Mouse (Mus musculus) kidney, postnatal 0 days (tissue): Measurements from ENCODE around the gene Khdc3. TPM values are rescaled to one million over a fixed set of nuclear protein-coding genes. Genes with fewer than 3 reads are reported as not detected.

Experiments
- ATAC-seq: fragments of 200-750 bp; cut with Nextera tagmentation; replicated peaks from 2 replicates; pipeline ENCODE4 v1.8.0; 2017; ENCODE audit warnings: low read depth, moderate number of reproducible peaks, moderate TSS enrichment, moderate library complexity; ENCODE audit not compliant: low FRiP score
- DNase-seq: peaks from one replicate; pipeline ENCODE4 v3.0.0-alpha.2; 2016; ENCODE audit warnings: low spot score
- H3K27ac ChIP-seq: fragments of 300-500 bp; sonication (generic); 2 replicates; pipeline ENCODE4 v1.5.1; 2014; ENCODE audit warnings: mild to moderate bottlenecking
- H3K27me3 ChIP-seq: fragments of 300-500 bp; sonication (generic); 2 replicates; pipeline ENCODE4 v1.6.1; 2014; ENCODE audit warnings: low read length, mixed read lengths; ENCODE audit not compliant: insufficient read depth
- H3K36me3 ChIP-seq: fragments of 300-500 bp; sonication (generic); 2 replicates; pipeline ENCODE4 v1.6.1; 2014; ENCODE audit warnings: low read length, mixed read lengths; ENCODE audit not compliant: insufficient read depth
- H3K4me1 ChIP-seq: fragments of 300-500 bp; sonication (generic); replicated peaks from 2 replicates; pipeline ENCODE4 v1.6.1; 2014; ENCODE audit warnings: antibody characterized with exemption, low read length, mixed read lengths; ENCODE audit not compliant: insufficient read depth
- H3K4me2 ChIP-seq: fragments of 300-500 bp; sonication (generic); 2 replicates; pipeline ENCODE4 v1.6.1; 2014; ENCODE audit warnings: mild to moderate bottlenecking, low read length, moderate library complexity, mixed read lengths
- H3K4me3 ChIP-seq: fragments of 300-500 bp; sonication (generic); replicated peaks from 2 replicates; pipeline ENCODE4 v1.5.1; 2014; ENCODE audit warnings: low read depth, low read length
- H3K9ac ChIP-seq: fragments of 300-500 bp; sonication (generic); 2 replicates; pipeline ENCODE4 v1.6.1; 2014; ENCODE audit warnings: low read depth, low read length
- H3K9me3 ChIP-seq: fragments of 300-500 bp; sonication (generic); replicated peaks from 2 replicates; pipeline ENCODE4 v1.6.1; 2016; ENCODE audit warnings: low read length, inconsistent platforms, mixed read lengths
- CTCF ChIP-seq: IDR thresholded peaks from 2 replicates; pipeline ENCODE4 v1.5.1; 2016; ENCODE audit warnings: antibody characterized with exemption, low read depth, mild to moderate bottlenecking, moderate library complexity
- WGBS: fragments of 180-500 bp; shearing (Covaris S2); extraction: QIAGEN DNeasy Blood & Tissue Kit; methylation state at CpG from one replicate; pipeline ENCODE4 v1.1.7; 2014; 5-methylcytosine and 5-hydroxymethylcytosine counted together
- polyA plus RNA-seq: library from polyadenylated mRNA; unstranded; fragments of >200 nt; fragmentation: Nextera tagmentation; extraction: Ambion mirVana; gene quantifications from 2 replicates; pipeline ENCODE4 v1.2.1, GENCODE M21; 2015

Gene Khdc3
- polyA plus RNA-seq, 1 experiment from 2014 or later, result 0.29 TPM

DNA sequence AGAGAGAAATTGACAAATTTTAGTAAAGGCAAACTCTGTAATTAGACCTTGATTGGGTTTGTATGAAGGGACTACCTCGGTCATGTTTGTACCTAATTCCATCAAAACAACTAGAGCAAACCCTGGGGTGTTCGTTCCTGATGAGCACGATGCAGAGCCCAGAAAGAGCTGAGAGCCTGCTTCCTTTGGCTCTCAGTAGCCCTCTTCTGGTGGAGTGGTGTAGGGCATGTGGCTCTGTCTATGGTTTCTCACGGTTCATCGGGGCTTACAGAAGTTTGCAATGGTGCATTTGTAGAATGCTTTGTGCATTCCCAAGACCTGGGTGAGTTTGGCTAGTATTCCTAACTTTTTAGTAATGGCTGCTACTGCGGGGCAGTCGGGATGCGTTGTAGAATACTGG, 20.1 kb downstream of the Khdc3 start:
- DNase-seq (peak; percentile 49), ATAC-seq (no peak)
- Histone ChIP-seq H3K4me3 (no peak overlapping the region), H3K36me3 (peaks cover 52% of the 10 kb centered on the region), H3K27me3 (no peaks in the 10 kb centered on the region), H3K9me3 (no peaks in the 10 kb centered on the region), H3K9ac (no peak overlapping the region), H3K27ac (no peak overlapping the region), H3K4me2 (no peak overlapping the region), H3K4me1 (no peaks in the 10 kb centered on the region)
- TF ChIP-seq CTCF, result peak; percentile 64
- WGBS, result 73% methylated on average over 8 of the region's 8 CpGs

DNA sequence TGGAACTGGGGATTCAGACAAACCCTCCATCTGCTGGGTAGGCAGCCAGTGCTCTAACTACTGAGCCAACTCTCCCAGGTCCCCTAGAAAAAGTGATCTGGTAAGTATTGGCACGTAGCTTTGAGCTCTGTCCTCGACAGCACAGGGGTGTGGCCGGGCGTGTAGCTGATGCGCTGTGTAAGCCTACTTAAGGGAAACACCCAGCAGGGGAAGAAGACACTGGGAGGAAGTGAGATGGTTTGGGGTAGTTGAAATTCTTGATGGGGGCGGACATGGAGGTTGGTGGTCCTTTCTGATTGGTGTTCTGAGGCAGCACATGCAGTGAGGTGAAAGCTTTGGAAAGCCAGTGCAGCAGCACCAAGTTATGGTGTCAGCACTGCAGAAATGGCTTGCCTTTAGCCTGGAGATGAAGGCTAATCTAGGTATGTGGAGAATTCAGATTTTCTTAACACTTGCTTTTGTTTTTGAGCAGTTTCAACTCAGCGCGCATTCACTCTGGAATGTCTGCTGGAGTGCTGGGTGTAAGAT, 23.5 kb downstream of the Khdc3 start:
- peaks cover 47% of the 10 kb centered on the region for H3K36me3 ChIP-seq
- 92% methylated on average over 8 of the region's 8 CpGs for WGBS
- no peaks in the 10 kb centered on the region for H3K9me3 ChIP-seq
- TF ChIP-seq CTCF, result no peak
- no peaks in the 10 kb centered on the region for H3K4me1 ChIP-seq
- ATAC-seq, result no peak
- no peak overlapping the region for H3K9ac ChIP-seq
- no peak for DNase-seq
- H3K4me2 ChIP-seq, result no peak overlapping the region
- H3K4me3 ChIP-seq, result no peak overlapping the region
- no peaks in the 10 kb centered on the region for H3K27me3 ChIP-seq
- no peak overlapping the region for H3K27ac ChIP-seq

DNA sequence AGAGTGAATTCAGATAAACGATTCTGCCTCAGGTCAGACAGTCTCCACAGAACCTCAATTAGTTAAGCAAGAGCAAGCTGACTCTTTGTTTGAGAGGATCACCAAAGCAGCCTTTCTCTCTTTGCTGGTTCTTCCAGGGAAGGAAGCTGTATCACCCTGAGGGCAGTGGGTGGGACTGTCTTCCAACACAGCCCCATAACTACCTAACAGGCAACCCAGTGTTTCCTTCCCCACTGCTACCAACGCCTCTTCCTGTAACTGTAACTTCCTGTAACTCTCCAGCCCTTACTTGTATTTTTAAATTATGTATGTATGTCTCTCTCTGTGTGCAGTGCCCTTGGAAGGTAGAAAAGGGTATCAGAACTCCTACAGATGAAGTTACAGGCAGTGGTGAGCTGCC, 25.8 kb downstream of the Khdc3 start:
- no peak overlapping the region for H3K9ac ChIP-seq
- H3K27ac ChIP-seq, result no peak overlapping the region
- no peak overlapping the region for H3K4me2 ChIP-seq
- peaks cover 31% of the 10 kb centered on the region for H3K36me3 ChIP-seq
- H3K27me3 ChIP-seq, result no peaks in the 10 kb centered on the region
- 84% methylated on average over 2 of the region's 2 CpGs for WGBS
- no peak for ATAC-seq
- no peaks in the 10 kb centered on the region for H3K4me1 ChIP-seq
- H3K4me3 ChIP-seq, result no peak overlapping the region
- no peaks in the 10 kb centered on the region for H3K9me3 ChIP-seq
- no peak for DNase-seq
- no peak for TF ChIP-seq CTCF

DNA sequence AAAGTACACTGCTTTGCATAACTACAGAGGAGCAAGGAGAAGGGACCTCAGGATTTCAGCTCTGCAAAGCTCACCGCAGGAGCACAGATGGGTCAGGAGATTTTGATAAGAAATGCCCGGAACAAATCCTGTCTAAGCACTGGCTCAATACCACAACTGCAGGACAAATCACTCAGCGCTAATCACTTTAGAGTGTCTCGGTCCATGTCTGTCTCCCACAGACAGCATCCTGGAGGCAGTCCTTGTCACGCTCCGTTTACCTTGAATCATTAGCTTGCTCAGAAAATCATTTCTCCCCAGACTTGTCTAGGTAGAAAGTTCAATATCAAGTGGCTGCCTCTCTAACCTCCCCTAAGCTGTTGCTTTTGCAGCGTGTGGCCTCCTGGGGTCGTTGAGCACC, 28.2 kb downstream of the Khdc3 start:
- ATAC-seq (no peak), DNase-seq (no peak)
- TF ChIP-seq CTCF, result no peak

DNA sequence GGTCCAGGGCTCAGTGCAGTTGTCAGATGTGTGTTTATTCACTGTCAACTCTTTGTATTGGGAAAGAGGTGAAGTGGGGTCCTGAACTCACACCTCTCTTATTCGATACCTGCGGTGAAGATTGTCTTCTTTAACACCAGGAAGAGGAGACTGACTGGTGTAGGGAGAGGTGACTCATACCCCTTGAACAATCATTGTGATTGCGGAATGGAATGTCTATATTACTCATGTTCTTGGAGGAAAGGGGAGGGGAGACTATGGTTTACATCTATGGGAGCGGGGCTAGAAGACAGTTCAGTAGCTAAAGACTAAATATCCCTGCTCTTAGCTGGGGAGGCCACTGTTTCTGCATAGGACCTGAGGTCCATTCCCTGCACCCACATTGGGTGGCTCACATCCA, 28.9 kb downstream of the Khdc3 start:
- Histone ChIP-seq H3K9ac (no peak overlapping the region), H3K9me3 (no peaks in the 10 kb centered on the region), H3K27ac (no peak overlapping the region), H3K4me1 (no peaks in the 10 kb centered on the region), H3K36me3 (peaks cover 17% of the 10 kb centered on the region), H3K4me2 (no peak overlapping the region), H3K4me3 (no peak overlapping the region), H3K27me3 (no peaks in the 10 kb centered on the region)
- no peak for TF ChIP-seq CTCF
- ATAC-seq, result no peak
- 81% methylated on average over 4 of the region's 4 CpGs for WGBS
- DNase-seq, result no peak

More for the DNA sequence above, 28.2 kb downstream of the Khdc3 start:
- H3K4me3 ChIP-seq, result no peak overlapping the region
- no peak overlapping the region for H3K4me2 ChIP-seq
- H3K27me3 ChIP-seq, result no peaks in the 10 kb centered on the region
- no peak overlapping the region for H3K27ac ChIP-seq
- H3K36me3 ChIP-seq, result peaks cover 24% of the 10 kb centered on the region
- H3K9ac ChIP-seq, result no peak overlapping the region
- no peaks in the 10 kb centered on the region for H3K9me3 ChIP-seq
- 55% methylated on average over 8 of the region's 8 CpGs for whole genome bisulfite sequencing
- H3K4me1 ChIP-seq, result no peaks in the 10 kb centered on the region

DNA sequence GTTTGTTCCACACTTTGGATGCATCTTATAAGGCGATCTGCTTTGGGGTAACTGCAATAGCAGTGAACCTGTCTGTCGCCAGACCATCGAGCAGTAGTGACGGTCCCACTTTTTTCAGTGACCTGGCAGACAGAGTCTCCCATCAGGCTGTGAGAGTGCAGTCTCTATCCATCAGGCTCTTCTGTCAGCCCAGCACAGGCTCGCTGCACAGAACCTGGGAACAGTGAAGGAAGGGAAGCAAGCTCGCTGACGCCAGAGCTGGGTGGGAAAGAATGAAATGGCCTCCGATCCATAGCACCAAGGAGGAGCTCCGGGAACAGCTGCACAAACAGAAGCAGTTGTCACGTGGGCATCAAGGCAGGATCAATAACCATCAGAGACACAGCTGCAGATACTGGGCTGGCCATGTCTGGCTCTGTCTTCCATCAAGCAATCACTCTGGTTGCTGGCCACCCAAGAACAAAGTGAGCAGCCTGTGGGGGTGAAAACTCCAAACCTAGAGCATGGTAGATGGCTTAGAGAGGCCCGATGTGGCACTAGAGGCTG, 35.8 kb downstream of the Khdc3 start:
- ATAC-seq (no peak), DNase-seq (no peak)
- H3K27me3 ChIP-seq, result no peaks in the 10 kb centered on the region
- H3K4me3 ChIP-seq, result no peak overlapping the region
- no peak overlapping the region for H3K27ac ChIP-seq
- no peak overlapping the region for H3K4me2 ChIP-seq
- H3K9ac ChIP-seq, result no peak overlapping the region
- 43% methylated on average over 11 of the region's 11 CpGs for WGBS
- no peaks in the 10 kb centered on the region for H3K36me3 ChIP-seq
- no peaks in the 10 kb centered on the region for H3K9me3 ChIP-seq
- no peaks in the 10 kb centered on the region for H3K4me1 ChIP-seq
- no peak for TF ChIP-seq CTCF

Other genes starting within 250 kb of the Khdc3 start
- gene Pygo1, start 176.2 kb upstream of the Khdc3 start, polyA plus RNA-seq, result 3.0 and 3.2 TPM in 2 replicates
- gene Dyx1c1, start 143.1 kb upstream of the Khdc3 start, polyA plus RNA-seq, result 2.8 and 3.3 TPM in 2 replicates
- not detected in 2 replicates for gene Gm44503, start 143.0 kb upstream of the Khdc3 start, polyA plus RNA-seq
- gene Ccpg1os, start 116.5 kb upstream of the Khdc3 start, polyA plus RNA-seq, result 30.2 and 33.8 TPM in 2 replicates
- gene Ccpg1, start 116.4 kb upstream of the Khdc3 start, polyA plus RNA-seq, result 43.8 and 49.6 TPM in 2 replicates
- gene Pigb, start 61.5 kb upstream of the Khdc3 start, polyA plus RNA-seq, result 10.8 and 11.9 TPM in 2 replicates
- gene Rab27a, start 57.0 kb upstream of the Khdc3 start, polyA plus RNA-seq, result 8.9 and 9.1 TPM in 2 replicates
- not detected in 2 replicates for gene Gm20509, start 634 bp downstream of the Khdc3 start, polyA plus RNA-seq
- 103 and 105 TPM in 2 replicates for gene Rsl24d1, start 11.6 kb downstream of the Khdc3 start, polyA plus RNA-seq